Mouse (Mus musculus) thymus, postnatal 4 days (tissue): ENCODE measurements around the gene Orai3.
"Not testable (repeated sequence)": the region's sequence is repeated elsewhere in the genome, so short reads cannot be mapped to it uniquely, and the experiment has no call there.

ENCODE experiments used
- DNase-seq: peaks from one replicate; pipeline ENCODE4 v3.0.0; 2021

The Orai3 gene

GRCm38 (mm10) chr7:127765756-127766155 is 3.9 kb upstream of the Orai3 start:
- no peak for DNase-seq

- no peak for DNase-seq
Observed at GRCm38 (mm10) chr7:127766851-127767609, 2.6 kb upstream of the Orai3 start.

GRCm38 (mm10) chr7:127767671-127768345 is 1.8 kb upstream of the Orai3 start:
- DNase-seq, result no peak

GRCm38 (mm10) chr7:127768346-127768996 is 1.1 kb upstream of the Orai3 start:
- DNase-seq, result peak; percentile 70

- DNase-seq, result peak; percentile 72
Observed at GRCm38 (mm10) chr7:127768997-127769593, 520 bp upstream of the Orai3 start.

GRCm38 (mm10) chr7:127770039-127770905 is 657 bp downstream of the Orai3 start:
- DNase-seq, result peak; percentile 25

- DNase-seq, result peak; percentile 57
Observed at GRCm38 (mm10) chr7:127771262-127771661, 1.6 kb downstream of the Orai3 start.

GRCm38 (mm10) chr7:127772080-127772479 is 2.5 kb downstream of the Orai3 start:
- DNase-seq, result no peak

- no peak for DNase-seq
Observed at GRCm38 (mm10) chr7:127772557-127772956, 2.9 kb downstream of the Orai3 start.

- peak; percentile 90 for DNase-seq
Observed at GRCm38 (mm10) chr7:127773664-127774384, 4.2 kb downstream of the Orai3 start.

- DNase-seq, result not testable (repeated sequence)
Observed at GRCm38 (mm10) chr7:127775837-127776236, 6.2 kb downstream of the Orai3 start.

GRCm38 (mm10) chr7:127776426-127776825 is 6.8 kb downstream of the Orai3 start, which contains the start of gene Setd1a:
Setd1a (plus strand) TSS chr7:127776670.
- DNase-seq, result peak; percentile 96

GRCm38 (mm10) chr7:127776878-127777473 is 7.4 kb downstream of the Orai3 start:
- peak; percentile 97 for DNase-seq

GRCm38 (mm10) chr7:127777474-127778266 is 8.1 kb downstream of the Orai3 start:
- DNase-seq, result peak; percentile 74

GRCm38 (mm10) chr7:127778350-127778749 is 8.7 kb downstream of the Orai3 start:
- DNase-seq, result no peak

- DNase-seq, result no peak
Observed at GRCm38 (mm10) chr7:127785308-127785707, 15.7 kb downstream of the Orai3 start, which contains the start of gene Gm49388. Gm49388 (plus strand) TSS chr7:127785608.

- no peak for DNase-seq
Observed at GRCm38 (mm10) chr7:127797076-127797845, 27.6 kb downstream of the Orai3 start.

- DNase-seq, result no peak
Observed at GRCm38 (mm10) chr7:127798591-127798990, 29.0 kb downstream of the Orai3 start.

- no peak for DNase-seq
Observed at GRCm38 (mm10) chr7:127799211-127799610, 29.6 kb downstream of the Orai3 start.
